In genomic region chr4:122835530-122836402, GRCm38 (mm10) we compare ENCODE assay signal across 7 mouse cellular contexts. TPM values are rescaled to one million over a fixed set of nuclear protein-coding genes. Genes with fewer than 3 reads are reported as not detected.
DNase-seq lines count a peak whose midpoint lies in the region; ATAC-seq and TF ChIP-seq lines count a peak whose summit lies in the region.

Gene Ppt1, plus strand, starts transcription at chr4:122836242.

- ATAC-seq in embryonic facial prominence, embryonic 12.5 days (ENCODE audit: insufficient number of reproducible peaks, insufficient read depth, low FRiP score, low TSS enrichment): peak; percentile 86
- peak; percentile 87 for ATAC-seq in limb, embryonic 12.5 days (ENCODE audit: insufficient number of reproducible peaks, insufficient read depth, low FRiP score, low TSS enrichment, low read depth)
- peak; percentile 94 for ATAC-seq in midbrain, embryonic 15.5 days (replicated peaks)

- 4% methylated on average over 31 of the region's 31 CpGs for WGBS in embryonic facial prominence, embryonic 12.5 days
- WGBS in kidney, adult 2 months: 2% methylated on average over 31 of the region's 31 CpGs
- 4% methylated on average over 31 of the region's 31 CpGs for WGBS in limb, embryonic 12.5 days
- WGBS in midbrain, embryonic 15.5 days: 4% methylated on average over 31 of the region's 31 CpGs
- WGBS in spleen, adult 2 months: 3% methylated on average over 31 of the region's 31 CpGs

- TF ChIP-seq POLR2A in kidney, adult 2 months (IDR thresholded peaks at IDR 0.05; ENCODE audit: low read depth, low read length): peak; percentile 68
- TF ChIP-seq POLR2A in spleen, adult 2 months (IDR thresholded peaks at IDR 0.05; ENCODE audit: low read depth, low read length): peak; percentile 67

- H3K4me3 ChIP-seq in embryonic facial prominence, embryonic 12.5 days: peak within 1 kb of the TSS; percentile 75
- H3K4me3 ChIP-seq in kidney, adult 2 months (ENCODE audit: insufficient read depth, low read depth, low read length): peak within 1 kb of the TSS; percentile 68
- peak within 1 kb of the TSS; percentile 74 for H3K4me3 ChIP-seq in limb, embryonic 12.5 days (replicated peaks)
- peak within 1 kb of the TSS; percentile 86 for H3K4me3 ChIP-seq in midbrain, embryonic 15.5 days
- H3K4me3 ChIP-seq in spleen, adult 2 months (ENCODE audit: extremely low read depth, insufficient read depth, insufficient read length): peak within 1 kb of the TSS; percentile 84

- peak; percentile 87 for DNase-seq in adrenal gland, postnatal 25 days
- DNase-seq in heart, adult 18-20 months: peak; percentile 89 to 92
- DNase-seq in kidney, adult 2 months: peak; percentile 92
- DNase-seq in spleen, adult 2 months (ENCODE audit: low read depth in 1 of 2, low spot score in 2 of 2): peak; percentile 70 to 88

- no peaks in the 10 kb centered on the region for H3K9me3 ChIP-seq in embryonic facial prominence, embryonic 12.5 days
- H3K9me3 ChIP-seq in limb, embryonic 12.5 days: no peaks in the 10 kb centered on the region
- no peaks in the 10 kb centered on the region for H3K9me3 ChIP-seq in midbrain, embryonic 15.5 days

- peaks cover 9% of the 10 kb centered on the region for H3K4me1 ChIP-seq in embryonic facial prominence, embryonic 12.5 days
- peaks cover 3% of the 10 kb centered on the region; the same call in 1 of the 2 replicates for H3K4me1 ChIP-seq in kidney, adult 2 months (ENCODE audit: control insufficient read depth, insufficient read depth, low read length)
- peaks cover 15% of the 10 kb centered on the region for H3K4me1 ChIP-seq in limb, embryonic 12.5 days (replicated peaks)
- peaks cover 33% of the 10 kb centered on the region for H3K4me1 ChIP-seq in midbrain, embryonic 15.5 days
- H3K4me1 ChIP-seq in spleen, adult 2 months (ENCODE audit: control insufficient read depth, insufficient read depth, insufficient read length): peaks cover 2% of the 10 kb centered on the region; the same call in 1 of the 2 replicates

- H3K27me3 ChIP-seq in embryonic facial prominence, embryonic 12.5 days: no peaks in the 10 kb centered on the region
- H3K27me3 ChIP-seq in kidney, adult 2 months (replicated peaks; ENCODE audit: control insufficient read depth, insufficient read depth, low read length): no peaks in the 10 kb centered on the region
- no peaks in the 10 kb centered on the region for H3K27me3 ChIP-seq in limb, embryonic 12.5 days
- no peaks in the 10 kb centered on the region for H3K27me3 ChIP-seq in midbrain, embryonic 15.5 days (replicated peaks)
- no peaks in the 10 kb centered on the region for H3K27me3 ChIP-seq in spleen, adult 2 months (ENCODE audit: control insufficient read depth, insufficient read depth, low read length)

- 0 out of 2 replicates have a peak, but pooled peaks cover 2% of the 10 kb centered on the region for H3K36me3 ChIP-seq in embryonic facial prominence, embryonic 12.5 days
- H3K36me3 ChIP-seq in kidney, adult 2 months (ENCODE audit: control insufficient read depth, insufficient read depth, low read length): no peaks in the 10 kb centered on the region
- H3K36me3 ChIP-seq in limb, embryonic 12.5 days: 0 out of 2 replicates have a peak, but pooled peaks cover 2% of the 10 kb centered on the region
- H3K36me3 ChIP-seq in midbrain, embryonic 15.5 days (replicated peaks): no peaks in the 10 kb centered on the region
- 0 out of 2 replicates have a peak, but pooled peaks cover 2% of the 10 kb centered on the region for H3K36me3 ChIP-seq in spleen, adult 2 months (ENCODE audit: control insufficient read depth, insufficient read depth, low read length)

- no peak within 1 kb of the TSS for H3K27ac ChIP-seq in embryonic facial prominence, embryonic 12.5 days
- no peak within 1 kb of the TSS for H3K27ac ChIP-seq in kidney, adult 2 months (ENCODE audit: insufficient read depth, low read depth, low read length)
- H3K27ac ChIP-seq in limb, embryonic 12.5 days: peak within 1 kb of the TSS; percentile 3; the same call in 1 of the 2 replicates
- H3K27ac ChIP-seq in midbrain, embryonic 15.5 days: peak within 1 kb of the TSS; percentile 87
- H3K27ac ChIP-seq in spleen, adult 2 months (ENCODE audit: insufficient read depth, low read length): peak within 1 kb of the TSS; percentile 52; the same call in 1 of the 2 replicates

- H3K4me2 ChIP-seq in embryonic facial prominence, embryonic 12.5 days (replicated peaks): peak within 1 kb of the TSS; percentile 83
- peak within 1 kb of the TSS; percentile 72 for H3K4me2 ChIP-seq in limb, embryonic 12.5 days
- H3K4me2 ChIP-seq in midbrain, embryonic 15.5 days: peak within 1 kb of the TSS; percentile 70

- no peak for TF ChIP-seq CTCF in kidney, adult 2 months (conservative IDR thresholded peaks at IDR 0.05; ENCODE audit: insufficient read depth, insufficient read length, low read depth, low read length)
- peak; percentile 25; the same call in 1 of the 2 replicates for TF ChIP-seq CTCF in spleen, adult 2 months (IDR thresholded peaks at IDR 0.05; ENCODE audit: extremely low read depth, insufficient read depth, insufficient read length, insufficient replicate concordance)

- peak within 1 kb of the TSS; percentile 70 for H3K9ac ChIP-seq in embryonic facial prominence, embryonic 12.5 days
- peak within 1 kb of the TSS; percentile 79 for H3K9ac ChIP-seq in limb, embryonic 12.5 days (replicated peaks)
- peak within 1 kb of the TSS; percentile 74 for H3K9ac ChIP-seq in midbrain, embryonic 15.5 days

RNA-seq across cellular contexts. Expression of gene Ppt1, which starts in this region (rescaled TPM):
- total RNA-seq in adrenal gland, postnatal 25 days (2021): 68.1 and 70.8 TPM in 2 replicates
- polyA plus RNA-seq in embryonic facial prominence, embryonic 12.5 days (2016; fragmentation: Nextera tagmentation; extraction: Ambion mirVana): 66.0 and 67.0 TPM in 2 replicates
- total RNA-seq in heart, adult 18-20 months (2021): 10 to 100 TPM; 43.0 to 44.9 TPM
- polyA plus RNA-seq in kidney, adult 2 months (2012; rRNA removed): 61.2 and 67.7 TPM in 2 replicates
- polyA plus RNA-seq in limb, embryonic 12.5 days (2016; fragmentation: Nextera tagmentation; extraction: Ambion mirVana): 60.0 and 67.5 TPM in 2 replicates
- 90.6 and 91.4 TPM in 2 replicates for polyA plus RNA-seq in midbrain, embryonic 15.5 days (2015; fragmentation: Nextera tagmentation; extraction: Ambion mirVana)
- 31.6 and 44.3 TPM in 2 replicates for polyA plus RNA-seq in spleen, adult 2 months (2012; rRNA removed)

Comparison
In these comparisons a context has a peak if more than half of its experiments do, and no peak if none do; other contexts are left out.
1. H3K27ac ChIP-seq: peak in limb, embryonic 12.5 days (single experiment), midbrain, embryonic 15.5 days (single experiment) and spleen, adult 2 months (single experiment); none in embryonic facial prominence, embryonic 12.5 days (single experiment) and kidney, adult 2 months (single experiment).
2. Peak in every context shown above with its lines, with median percentiles within 50 percentile points of each other: DNase-seq, ATAC-seq, H3K4me2 ChIP-seq, H3K4me3 ChIP-seq and H3K9ac ChIP-seq.